Mouse (Mus musculus) lung, embryonic 16.5 days (tissue): ENCODE data around the gene St6galnac4. TPM values are rescaled to one million over a fixed set of nuclear protein-coding genes. Genes with fewer than 3 reads are reported as not detected.

Source experiments
- ATAC-seq: fragments of 200-750 bp; cut with Nextera tagmentation; 2 replicates; pipeline ENCODE4 v1.8.0; 2017; ENCODE audit warnings: low read depth, mild to moderate bottlenecking, moderate library complexity
- H3K27ac ChIP-seq: fragments of 300-500 bp; sonication (generic); 2 replicates; pipeline ENCODE4 v1.5.1; 2014; ENCODE audit warnings: mild to moderate bottlenecking, control low read depth, low read length
- H3K27me3 ChIP-seq: fragments of 300-500 bp; sonication (generic); 2 replicates; pipeline ENCODE4 v1.6.1; 2014; ENCODE audit warnings: low read depth, low read length, mixed read lengths; ENCODE audit not compliant: control insufficient read depth, insufficient read depth
- H3K36me3 ChIP-seq: fragments of 300-500 bp; sonication (generic); 2 replicates; pipeline ENCODE4 v1.6.1; 2014; ENCODE audit warnings: low read length; ENCODE audit not compliant: control insufficient read depth, insufficient read depth
- H3K4me1 ChIP-seq: fragments of 300-500 bp; sonication (generic); replicated peaks from 2 replicates; pipeline ENCODE4 v1.6.1; 2014; ENCODE audit warnings: low read length, mixed read lengths; ENCODE audit not compliant: control insufficient read depth, insufficient read depth
- H3K4me2 ChIP-seq: fragments of 300-500 bp; sonication (generic); 2 replicates; pipeline ENCODE4 v1.6.1; 2014; ENCODE audit warnings: low read depth, low read length, control low read depth
- H3K4me3 ChIP-seq: fragments of 300-500 bp; sonication (generic); 2 replicates; pipeline ENCODE4 v1.5.1; 2014; ENCODE audit warnings: mild to moderate bottlenecking, low read length, control low read depth
- H3K9ac ChIP-seq: fragments of 300-500 bp; sonication (generic); 2 replicates; pipeline ENCODE4 v1.6.1; 2014; ENCODE audit warnings: low read length, control low read depth
- H3K9me3 ChIP-seq: fragments of 300-500 bp; sonication (generic); 2 replicates; pipeline ENCODE4 v1.6.1; 2016; ENCODE audit warnings: low read length; ENCODE audit not compliant: control insufficient read depth
- WGBS: fragments of 180-500 bp; shearing (Covaris S2); extraction: QIAGEN DNeasy Blood & Tissue Kit; methylation state at CpG from one replicate; pipeline ENCODE4 v1.1.7; 2014; 5-methylcytosine and 5-hydroxymethylcytosine counted together
- polyA plus RNA-seq: library from polyadenylated mRNA; unstranded; fragments of >200 nt; fragmentation: Nextera tagmentation; extraction: Ambion mirVana; gene quantifications from 2 replicates; pipeline ENCODE4 v1.2.1, GENCODE M21; 2015

Gene St6galnac4
- 26.0 and 28.1 TPM in 2 replicates for polyA plus RNA-seq

DNA sequence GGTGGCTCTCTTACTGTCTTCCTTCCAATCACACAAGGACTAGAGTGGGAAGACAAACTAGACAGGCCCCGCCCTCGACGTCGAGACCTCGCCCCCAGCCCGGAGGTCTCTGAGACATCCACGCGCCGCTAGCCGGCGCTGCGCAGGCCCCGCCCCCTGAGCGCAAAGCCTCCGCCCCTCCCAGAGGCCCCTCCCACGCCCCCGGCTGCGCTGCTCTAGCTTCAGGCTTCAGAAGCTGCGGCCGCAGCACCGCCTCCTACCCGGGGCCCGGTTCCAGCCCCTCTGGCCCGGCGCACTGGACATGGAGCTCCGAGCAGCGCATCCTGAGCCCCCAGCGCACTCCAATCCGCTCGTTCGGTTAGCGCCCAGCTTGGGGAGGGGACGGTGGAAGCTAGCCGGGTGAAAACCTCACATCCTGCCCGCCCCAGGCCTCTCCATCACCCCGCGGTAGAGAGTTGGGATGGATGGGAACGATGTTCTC is at the start of gene St6galnac4:
Gene St6galnac4, plus strand, starts transcription at position 225 of the 481 bp plus-strand sequence.
- peak within 1 kb of the TSS; percentile 77 for H3K4me2 ChIP-seq
- H3K36me3 ChIP-seq: no peaks in the 10 kb centered on the region
- peak within 1 kb of the TSS; percentile 69 for H3K9ac ChIP-seq
- no peaks in the 10 kb centered on the region for H3K9me3 ChIP-seq
- H3K27me3 ChIP-seq: no peaks in the 10 kb centered on the region
- H3K4me3 ChIP-seq: peak within 1 kb of the TSS; percentile 64
- H3K27ac ChIP-seq: peak within 1 kb of the TSS; percentile 53
- WGBS: 0% methylated on average over 36 of the region's 38 CpGs
- H3K4me1 ChIP-seq: peaks cover 41% of the 10 kb centered on the region
- ATAC-seq: peak; percentile 95

DNA sequence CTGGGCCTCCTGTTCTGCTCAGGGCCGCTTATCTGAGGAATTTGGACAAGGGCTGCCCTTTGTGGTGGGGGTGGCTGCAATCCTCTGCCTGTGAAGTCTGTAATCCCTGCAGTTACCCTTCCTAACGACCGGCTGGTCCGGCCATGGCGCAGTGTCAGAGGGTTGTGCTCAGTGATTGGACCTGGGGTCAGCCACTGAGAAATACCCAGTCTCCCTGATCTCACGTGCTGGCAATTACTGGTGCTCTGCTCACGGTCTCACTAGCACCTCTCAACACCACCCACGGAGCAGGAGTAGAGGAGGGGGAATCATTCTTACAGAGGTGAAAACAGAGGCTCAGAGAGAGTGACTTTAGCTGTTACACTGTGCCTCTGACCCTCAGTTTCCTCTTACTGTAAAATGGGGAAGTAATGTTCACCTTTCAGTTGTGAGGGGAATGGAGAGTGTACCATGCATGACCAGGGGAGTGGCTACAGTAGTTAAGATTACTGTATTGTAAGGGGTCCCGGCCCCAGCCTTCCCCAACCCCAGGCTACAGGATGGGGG is 49.5 kb upstream of the St6galnac4 start:
- peak overlapping the region; percentile 98 for H3K27ac ChIP-seq
- peak overlapping the region; percentile 92 for H3K9ac ChIP-seq
- peaks cover 68% of the 10 kb centered on the region for H3K4me1 ChIP-seq
- H3K27me3 ChIP-seq: no peaks in the 10 kb centered on the region
- peak overlapping the region; percentile 87 for H3K4me3 ChIP-seq
- no peak for ATAC-seq
- H3K9me3 ChIP-seq: no peaks in the 10 kb centered on the region
- H3K36me3 ChIP-seq: no peaks in the 10 kb centered on the region
- peak overlapping the region; percentile 87 for H3K4me2 ChIP-seq
- WGBS: 4% methylated on average over 9 of the region's 9 CpGs

DNA sequence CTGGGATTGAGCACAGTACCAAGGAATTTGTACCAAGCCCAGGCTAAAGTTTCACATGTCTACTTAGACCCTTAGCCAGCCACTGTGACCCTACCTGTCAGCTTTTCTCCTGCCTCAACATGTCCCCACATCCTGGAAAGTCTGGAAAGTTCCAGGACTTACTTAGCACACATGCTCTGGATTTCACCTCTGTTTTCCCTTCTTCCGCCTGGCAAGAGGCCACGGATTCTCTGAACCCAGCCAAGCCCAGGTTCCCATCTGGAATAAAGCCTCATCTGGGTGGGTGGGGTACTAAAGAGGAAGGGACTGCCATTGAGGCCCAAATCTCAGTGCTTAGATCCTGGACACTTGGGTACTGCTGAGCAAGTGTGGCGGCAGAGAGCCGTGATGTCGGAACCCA is 49.0 kb upstream of the St6galnac4 start:
- Histone ChIP-seq H3K36me3 (no peaks in the 10 kb centered on the region), H3K4me1 (peaks cover 69% of the 10 kb centered on the region), H3K4me2 (peak overlapping the region; percentile 87), H3K27ac (peak overlapping the region; percentile 98), H3K4me3 (peak overlapping the region; percentile 87), H3K9me3 (no peaks in the 10 kb centered on the region), H3K9ac (peak overlapping the region; percentile 92), H3K27me3 (no peaks in the 10 kb centered on the region)
- ATAC-seq: no peak
- WGBS: 41% methylated on average over 5 of the region's 5 CpGs

DNA sequence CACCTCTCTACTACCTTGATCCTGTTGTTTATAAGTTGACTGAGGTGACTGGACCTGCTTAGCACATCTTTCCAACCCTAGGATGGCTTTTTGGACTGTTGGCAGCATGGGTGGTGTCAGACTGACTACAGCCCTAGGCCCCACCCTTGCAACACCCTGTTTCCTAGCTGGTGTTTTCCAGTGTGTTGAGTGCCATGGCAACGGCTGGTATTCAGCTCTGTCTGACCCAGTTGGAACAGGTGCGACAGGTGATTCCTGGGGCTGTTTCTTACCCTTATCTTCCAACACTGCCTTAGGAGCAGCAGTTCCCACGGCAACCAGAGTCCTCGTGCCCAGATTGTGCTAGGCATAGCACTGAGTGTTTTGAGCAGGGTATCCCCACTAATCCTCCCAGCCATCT is 48.4 kb upstream of the St6galnac4 start:
- WGBS: 47% methylated on average over 4 of the region's 4 CpGs

DNA sequence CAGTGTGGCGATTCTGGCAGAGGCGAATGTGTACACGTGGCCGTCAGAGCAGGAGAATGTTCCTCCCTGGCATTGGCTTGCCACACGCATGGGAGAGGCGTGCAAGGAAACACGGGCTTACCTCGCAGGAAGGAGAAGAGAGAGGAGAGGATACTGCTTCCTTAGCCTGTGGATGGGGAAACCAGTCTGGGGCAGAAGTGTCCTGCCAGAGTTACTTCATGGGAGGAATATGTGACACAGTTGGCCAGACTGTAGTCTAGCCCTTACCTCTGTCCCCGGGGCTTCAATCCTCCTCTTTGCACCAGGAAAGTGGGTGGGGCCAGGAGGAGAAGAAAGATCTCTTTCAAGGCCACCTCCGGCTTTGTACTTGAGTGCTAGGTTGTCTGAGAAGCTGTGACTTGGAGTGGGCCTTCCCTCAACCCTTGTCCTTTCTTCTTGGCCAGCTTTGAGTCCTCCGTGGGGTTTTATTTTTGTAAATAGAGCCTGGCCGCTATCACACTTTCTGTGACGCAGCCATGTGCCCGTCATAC is 47.4 kb upstream of the St6galnac4 start:
- H3K36me3 ChIP-seq: no peaks in the 10 kb centered on the region
- H3K9ac ChIP-seq: peak overlapping the region; percentile 2; the same call in 1 of the 2 replicates
- H3K4me1 ChIP-seq: peaks cover 61% of the 10 kb centered on the region
- H3K9me3 ChIP-seq: no peaks in the 10 kb centered on the region
- no peaks in the 10 kb centered on the region for H3K27me3 ChIP-seq
- 40% methylated on average over 14 of the region's 14 CpGs for WGBS
- H3K27ac ChIP-seq: peak overlapping the region; percentile 63
- peak overlapping the region; percentile 18; the same call in 1 of the 2 replicates for H3K4me2 ChIP-seq
- no peak overlapping the region for H3K4me3 ChIP-seq
- ATAC-seq: no peak

More for the DNA sequence above, 48.4 kb upstream of the St6galnac4 start:
- Histone ChIP-seq H3K4me3 (peak overlapping the region; percentile 87), H3K36me3 (no peaks in the 10 kb centered on the region), H3K27me3 (no peaks in the 10 kb centered on the region), H3K9me3 (no peaks in the 10 kb centered on the region), H3K4me1 (peaks cover 70% of the 10 kb centered on the region), H3K27ac (peak overlapping the region; percentile 98), H3K4me2 (peak overlapping the region; percentile 87), H3K9ac (peak overlapping the region; percentile 92; the same call in 1 of the 2 replicates)
- ATAC-seq: no peak

DNA sequence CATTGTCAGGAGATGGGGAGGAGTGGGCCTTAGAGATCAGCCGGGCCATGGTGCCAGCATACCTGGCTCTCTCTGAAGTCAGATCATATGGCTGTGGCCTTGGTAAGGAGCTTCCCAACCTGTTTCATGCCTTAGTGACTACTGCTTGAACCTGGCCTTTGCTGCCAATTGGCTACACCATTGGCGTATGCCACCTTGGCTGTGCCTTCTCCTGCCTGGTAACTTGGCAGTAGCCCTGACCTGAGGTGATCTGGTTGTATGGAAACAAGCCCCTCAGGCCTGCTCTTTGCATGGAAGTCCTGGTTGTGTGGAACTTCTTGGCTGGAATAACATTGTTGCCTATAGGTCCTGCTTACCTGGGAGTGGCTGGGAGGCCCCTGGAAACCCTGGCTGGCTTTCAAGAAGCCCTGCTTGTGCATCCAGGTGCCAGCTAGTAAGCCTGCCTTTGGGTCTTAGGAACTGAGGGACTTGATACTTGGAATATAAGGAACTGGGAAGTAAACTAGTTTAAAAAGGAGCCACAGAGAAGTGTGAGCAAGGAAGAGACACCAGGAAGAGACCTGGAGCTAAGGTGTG is 45.5 kb upstream of the St6galnac4 start:
- H3K27ac ChIP-seq: no peak overlapping the region
- WGBS: 77% methylated on average over 2 of the region's 2 CpGs
- peaks cover 56% of the 10 kb centered on the region for H3K4me1 ChIP-seq
- H3K9ac ChIP-seq: no peak overlapping the region; the same call in 1 of the 2 replicates
- no peaks in the 10 kb centered on the region for H3K36me3 ChIP-seq
- H3K4me3 ChIP-seq: no peak overlapping the region
- no peak for ATAC-seq
- no peaks in the 10 kb centered on the region for H3K27me3 ChIP-seq
- no peak overlapping the region for H3K4me2 ChIP-seq
- no peaks in the 10 kb centered on the region for H3K9me3 ChIP-seq

DNA sequence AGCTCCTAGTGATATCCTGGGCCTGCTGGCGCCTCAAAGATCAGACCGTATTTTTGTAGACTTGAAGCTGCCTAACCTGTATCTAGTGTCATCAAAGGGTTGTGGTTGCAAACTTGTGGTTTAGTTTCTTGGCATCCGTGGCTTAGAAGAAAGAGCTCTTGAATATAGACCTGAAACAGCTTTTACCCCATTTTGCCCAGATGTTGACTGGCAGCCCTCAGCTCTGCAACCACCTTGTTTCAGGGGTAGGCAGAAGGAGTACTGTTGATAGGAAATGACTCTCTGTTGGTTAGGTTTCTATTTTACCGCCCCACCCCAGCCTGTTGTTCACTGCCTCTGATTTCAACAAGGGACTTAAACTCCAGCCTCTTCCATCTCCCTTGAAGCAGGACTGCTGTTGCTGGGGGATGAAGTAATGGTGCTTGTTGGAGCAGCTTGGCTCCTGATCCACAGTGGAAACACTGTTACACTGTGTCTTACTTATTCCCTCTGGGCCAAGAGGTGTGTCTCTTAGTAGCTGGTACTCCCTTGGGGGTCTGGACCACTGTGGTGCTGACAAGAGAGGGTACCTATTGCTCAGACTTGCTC is 44.8 kb upstream of the St6galnac4 start:
- H3K4me3 ChIP-seq: no peak overlapping the region
- peaks cover 50% of the 10 kb centered on the region for H3K4me1 ChIP-seq

DNA sequence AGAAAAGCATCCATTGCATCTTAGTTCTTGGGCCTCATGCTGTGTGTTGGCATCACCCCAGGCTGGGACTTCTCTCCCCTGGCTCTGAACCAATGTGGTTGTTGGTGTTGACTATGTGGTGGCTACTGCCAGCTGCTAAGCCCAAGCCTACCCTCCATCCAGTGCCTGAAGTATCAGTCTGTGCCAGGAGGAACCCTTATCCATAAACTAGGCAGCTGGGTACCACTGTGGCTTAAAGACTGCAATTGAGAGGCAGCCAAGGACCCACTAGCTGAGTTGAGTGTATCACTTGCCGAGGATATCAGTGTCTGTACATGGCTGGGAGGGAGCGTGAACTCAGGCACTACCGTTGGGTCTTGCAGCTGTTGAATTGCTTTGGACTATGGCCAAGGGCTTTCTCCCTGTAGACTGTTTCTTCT is 43.9 kb upstream of the St6galnac4 start:
- peaks cover 40% of the 10 kb centered on the region for H3K4me1 ChIP-seq

More for the DNA sequence above, 44.8 kb upstream of the St6galnac4 start:
- Histone ChIP-seq H3K36me3 (no peaks in the 10 kb centered on the region), H3K27me3 (no peaks in the 10 kb centered on the region), H3K4me2 (no peak overlapping the region), H3K9ac (no peak overlapping the region; the same call in 1 of the 2 replicates), H3K9me3 (no peaks in the 10 kb centered on the region), H3K27ac (no peak overlapping the region)
- no peak for ATAC-seq
- WGBS: 81% methylated on average over 4 of the region's 4 CpGs

DNA sequence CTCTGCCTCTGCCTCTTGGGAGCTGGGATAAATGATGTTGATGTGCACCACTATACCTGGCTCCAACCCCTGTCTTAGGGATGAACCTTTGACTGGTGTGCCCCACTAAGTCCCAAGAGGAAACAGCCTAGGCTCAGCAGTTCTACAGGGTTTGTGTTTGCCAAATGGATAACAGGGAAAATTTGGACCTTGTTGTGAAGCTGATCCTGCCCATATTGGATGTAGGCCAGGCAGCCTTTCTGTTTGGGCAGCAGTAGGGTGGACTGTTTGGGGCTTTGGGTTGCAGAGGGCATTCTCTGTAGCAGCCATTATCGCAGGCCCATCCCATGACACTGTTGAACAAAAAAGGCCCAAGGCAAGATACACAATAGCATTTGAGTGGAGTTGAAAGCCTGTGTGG is 39.9 kb upstream of the St6galnac4 start:
- 95% methylated on average over 1 of the region's 1 CpGs for WGBS
- H3K4me1 ChIP-seq: peaks cover 14% of the 10 kb centered on the region
- no peak for ATAC-seq
- H3K27ac ChIP-seq: no peak overlapping the region
- no peak overlapping the region for H3K9ac ChIP-seq
- no peaks in the 10 kb centered on the region for H3K27me3 ChIP-seq
- no peaks in the 10 kb centered on the region for H3K9me3 ChIP-seq
- H3K36me3 ChIP-seq: no peaks in the 10 kb centered on the region
- H3K4me2 ChIP-seq: no peak overlapping the region
- no peak overlapping the region for H3K4me3 ChIP-seq

More for the DNA sequence above, 43.9 kb upstream of the St6galnac4 start:
- ATAC-seq: no peak
- no peak overlapping the region for H3K4me2 ChIP-seq
- no peaks in the 10 kb centered on the region for H3K27me3 ChIP-seq
- no peaks in the 10 kb centered on the region for H3K9me3 ChIP-seq
- no peak overlapping the region for H3K4me3 ChIP-seq
- no peaks in the 10 kb centered on the region for H3K36me3 ChIP-seq
- no peak overlapping the region; the same call in 1 of the 2 replicates for H3K27ac ChIP-seq
- no peak overlapping the region for H3K9ac ChIP-seq
- 36% methylated on average over 3 of the region's 3 CpGs for WGBS
